Mouse (Mus musculus) brown adipose tissue, adult 24 weeks (tissue): ENCODE results near the gene Ppp2r5e. TPM values are rescaled to one million over a fixed set of nuclear protein-coding genes. Genes with fewer than 3 reads are reported as not detected.
"Not testable (repeated sequence)": the region's sequence is repeated elsewhere in the genome, so short reads cannot be mapped to it uniquely, and the experiment has no call there.

Source experiments
- H3K27ac ChIP-seq: fragments of 200-500 bp; replicated peaks from 2 replicates; pipeline ENCODE4 v1.5.1; 2012; ENCODE audit warnings: low read depth, mild to moderate bottlenecking, low read length
- H3K4me1 ChIP-seq: fragments of 200-500 bp; 2 replicates; pipeline ENCODE4 v1.6.1; 2012; ENCODE audit warnings: low read length, mixed read lengths; ENCODE audit not compliant: control insufficient read depth, insufficient read depth, insufficient read length
- H3K4me3 ChIP-seq: fragments of 200-500 bp; 2 replicates; pipeline ENCODE4 v1.5.1; 2012; ENCODE audit warnings: low read depth, mild to moderate bottlenecking, low read length, moderate library complexity; ENCODE audit not compliant: insufficient read depth
- polyA plus RNA-seq: library from polyadenylated mRNA; stranded (reverse); fragments of >200 nt; gene quantifications from 2 replicates; pipeline ENCODE4 v1.2.4, GENCODE M21; 2012; ENCODE audit not compliant: missing spikeins, insufficient read depth, insufficient read length

Gene Ppp2r5e
- polyA plus RNA-seq, 1 experiment = 21.6 TPM

GRCm38 (mm10) chr12:75472107-75472506 is 123.9 kb downstream of the Ppp2r5e start:
- H3K27ac ChIP-seq = no peak overlapping the region

GRCm38 (mm10) chr12:75467814-75468213 is 128.2 kb downstream of the Ppp2r5e start:
- Histone ChIP-seq H3K4me3 (no peak overlapping the region), H3K27ac (no peak overlapping the region), H3K4me1 (no peaks in the 10 kb centered on the region)

More at GRCm38 (mm10) chr12:75472107-75472506, 123.9 kb downstream of the Ppp2r5e start:
- no peak overlapping the region for H3K4me3 ChIP-seq
- H3K4me1 ChIP-seq = no peaks in the 10 kb centered on the region

DNA sequence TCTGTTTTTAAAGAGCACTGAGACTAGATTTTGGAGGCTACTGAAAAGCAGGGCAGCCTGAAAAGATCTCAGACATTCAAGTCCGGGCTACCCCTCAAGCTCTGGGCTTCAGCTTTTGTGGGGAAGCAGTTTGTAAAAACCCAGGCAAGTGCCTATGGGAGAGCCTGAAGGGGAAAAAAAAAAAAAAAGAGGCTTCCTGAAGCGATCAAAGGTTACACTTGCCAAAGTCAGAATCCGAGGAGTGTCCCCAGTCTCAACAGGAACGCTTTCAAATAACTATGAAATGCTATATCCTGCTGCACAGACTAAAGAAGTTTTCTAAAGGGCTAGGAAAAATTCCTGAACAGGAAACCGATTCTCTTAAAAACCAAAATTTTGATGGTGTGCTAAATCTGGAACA is 128.9 kb downstream of the Ppp2r5e start:
- Histone ChIP-seq H3K27ac (no peak overlapping the region), H3K4me3 (no peak overlapping the region), H3K4me1 (no peaks in the 10 kb centered on the region)

- Histone ChIP-seq H3K27ac (no peak overlapping the region), H3K4me3 (no peak overlapping the region), H3K4me1 (no peaks in the 10 kb centered on the region)
These were observed 129.8 kb downstream of the Ppp2r5e start for GRCm38 (mm10) chr12:75466206-75466605.

DNA sequence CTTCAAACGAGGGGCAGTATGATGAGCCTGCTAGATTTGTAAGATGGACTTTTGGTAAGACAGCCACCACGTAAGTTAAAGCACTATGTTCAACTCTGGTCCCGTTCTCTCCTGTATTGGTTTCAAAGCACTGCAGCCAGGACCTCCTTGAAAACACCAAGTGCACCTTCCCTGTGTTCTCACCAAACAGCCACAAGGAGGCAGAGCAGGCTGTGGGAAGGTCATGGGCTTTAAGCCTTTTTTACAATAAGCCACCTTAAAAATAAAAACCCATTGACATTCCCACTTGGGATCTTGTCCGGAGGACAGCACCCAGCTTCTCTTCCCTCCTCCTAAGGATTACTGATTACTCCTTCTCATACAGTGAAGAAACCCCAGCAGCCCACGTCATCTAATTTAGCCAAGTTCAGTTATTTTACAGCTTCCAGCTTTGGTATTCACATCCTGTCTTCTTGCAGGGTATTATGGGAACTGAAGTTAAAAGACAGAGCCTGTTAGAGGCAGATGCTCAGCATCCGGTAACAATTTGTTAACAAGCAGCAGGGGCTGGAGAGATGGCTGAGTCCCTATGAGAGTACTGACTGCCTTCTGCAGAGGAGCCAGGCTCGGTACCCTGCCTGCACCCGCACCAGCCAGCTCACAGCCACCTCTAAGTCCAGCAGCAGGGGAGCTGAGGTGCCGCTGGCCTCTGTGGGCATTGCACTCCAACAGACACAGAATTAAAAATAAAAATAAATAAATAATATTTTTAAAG is 131.9 kb downstream of the Ppp2r5e start:
- Histone ChIP-seq H3K4me1 (no peaks in the 10 kb centered on the region), H3K4me3 (no peak overlapping the region), H3K27ac (no peak overlapping the region)

DNA sequence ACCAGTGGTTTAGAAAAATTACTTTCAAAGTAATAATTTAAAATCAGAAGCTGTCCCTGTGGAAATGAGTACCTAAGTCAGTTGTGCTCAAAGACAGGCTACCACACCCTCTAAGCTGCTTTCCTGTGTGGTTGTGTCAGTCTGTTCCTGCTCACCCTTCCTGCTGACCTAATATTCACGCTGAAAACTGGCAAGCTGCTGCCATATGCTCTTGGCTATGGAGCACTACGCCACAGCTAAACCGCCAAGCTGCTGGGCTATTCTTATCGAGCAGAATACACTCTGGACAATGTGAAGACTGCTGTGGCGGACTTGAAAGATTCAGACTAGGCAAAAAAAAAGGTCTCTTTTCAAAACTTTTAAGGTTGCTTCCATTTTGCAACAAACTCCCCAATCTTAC is 135.5 kb downstream of the Ppp2r5e start:
- Histone ChIP-seq H3K4me1 (no peaks in the 10 kb centered on the region), H3K4me3 (no peak overlapping the region), H3K27ac (no peak overlapping the region)

DNA sequence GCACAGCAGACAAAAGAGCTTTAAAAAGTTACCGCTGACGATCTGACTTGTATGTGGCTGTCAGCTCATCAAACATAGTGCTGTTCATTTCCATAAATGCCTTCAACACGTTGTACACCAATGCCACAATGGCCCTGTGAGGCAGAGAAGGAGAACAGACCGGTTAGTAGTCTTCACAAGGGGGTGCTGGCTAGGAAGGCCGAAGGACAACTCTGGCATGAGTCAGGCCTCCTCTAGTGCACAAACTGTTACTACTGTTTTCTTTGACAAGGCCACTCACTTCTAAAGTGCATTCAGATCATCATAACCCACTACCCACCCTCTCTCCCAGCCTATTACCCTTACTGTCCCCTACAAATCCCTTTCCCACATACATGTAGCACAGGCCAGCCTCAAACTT is 136.4 kb downstream of the Ppp2r5e start:
- Histone ChIP-seq H3K4me1 (no peaks in the 10 kb centered on the region), H3K4me3 (no peak overlapping the region), H3K27ac (no peak overlapping the region)

- Histone ChIP-seq H3K4me3 (no peak overlapping the region), H3K4me1 (no peaks in the 10 kb centered on the region), H3K27ac (no peak overlapping the region)
These were observed 142.6 kb downstream of the Ppp2r5e start for GRCm38 (mm10) chr12:75453441-75453840.

DNA sequence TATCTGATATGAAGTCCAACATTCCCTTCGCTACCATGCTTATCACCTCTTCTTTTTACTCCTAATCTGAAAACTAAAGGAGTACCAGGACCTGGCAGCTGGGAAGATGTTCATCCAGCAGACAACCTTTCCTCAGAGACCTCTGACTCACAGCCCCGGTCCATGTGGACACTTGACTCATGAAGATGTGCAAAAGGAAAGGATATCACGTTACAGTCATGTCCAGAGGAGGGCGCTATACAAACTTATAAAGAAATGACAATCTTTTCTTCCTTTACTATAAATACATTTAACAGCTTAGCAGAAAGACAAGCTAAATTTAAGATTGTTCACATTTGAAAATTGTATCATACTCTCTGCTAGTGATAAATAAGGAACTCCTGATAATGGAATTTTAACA is 143.0 kb downstream of the Ppp2r5e start:
- Histone ChIP-seq H3K27ac (no peak overlapping the region), H3K4me1 (no peaks in the 10 kb centered on the region), H3K4me3 (no peak overlapping the region)

DNA sequence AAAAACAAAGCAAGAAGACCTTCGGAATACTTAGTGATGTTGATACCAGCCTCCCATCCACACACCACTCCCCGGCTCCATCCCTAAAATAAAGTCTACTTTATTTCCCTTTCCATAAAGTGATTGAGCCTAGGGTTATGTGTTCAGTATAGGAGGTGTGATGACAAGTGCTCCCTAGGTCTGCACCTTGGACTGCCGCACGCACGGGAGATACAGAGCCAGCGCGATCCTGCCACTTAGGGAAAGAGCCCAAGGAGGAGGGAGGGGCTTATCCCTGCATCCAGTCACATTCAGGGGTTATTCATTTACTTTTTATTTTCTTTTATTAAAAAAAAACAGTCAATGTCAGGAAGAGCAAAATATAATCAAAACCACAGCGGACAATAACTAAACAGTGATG is 145.5 kb downstream of the Ppp2r5e start:
- no peaks in the 10 kb centered on the region for H3K4me1 ChIP-seq
- H3K4me3 ChIP-seq = no peak overlapping the region
- H3K27ac ChIP-seq = no peak overlapping the region

DNA sequence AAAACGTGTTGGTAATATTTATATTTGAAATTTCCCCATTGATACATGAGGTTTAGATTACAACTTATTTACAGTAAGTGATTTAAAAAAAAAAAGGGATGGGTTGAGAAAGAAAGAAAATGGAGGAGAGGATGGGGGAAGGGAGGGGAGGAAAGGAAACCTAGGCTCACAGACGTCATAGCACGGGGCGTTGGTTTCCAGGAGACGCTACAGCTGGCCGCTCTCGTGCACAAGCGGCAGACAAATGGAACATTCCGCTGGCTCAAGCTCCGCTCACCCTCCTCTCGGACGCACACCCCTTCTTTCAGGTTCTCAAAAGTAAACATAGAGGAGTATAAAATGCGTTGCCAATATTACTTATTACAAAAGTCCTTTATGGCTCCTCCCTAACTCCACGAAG is 146.0 kb downstream of the Ppp2r5e start:
- H3K27ac ChIP-seq = no peak overlapping the region

DNA sequence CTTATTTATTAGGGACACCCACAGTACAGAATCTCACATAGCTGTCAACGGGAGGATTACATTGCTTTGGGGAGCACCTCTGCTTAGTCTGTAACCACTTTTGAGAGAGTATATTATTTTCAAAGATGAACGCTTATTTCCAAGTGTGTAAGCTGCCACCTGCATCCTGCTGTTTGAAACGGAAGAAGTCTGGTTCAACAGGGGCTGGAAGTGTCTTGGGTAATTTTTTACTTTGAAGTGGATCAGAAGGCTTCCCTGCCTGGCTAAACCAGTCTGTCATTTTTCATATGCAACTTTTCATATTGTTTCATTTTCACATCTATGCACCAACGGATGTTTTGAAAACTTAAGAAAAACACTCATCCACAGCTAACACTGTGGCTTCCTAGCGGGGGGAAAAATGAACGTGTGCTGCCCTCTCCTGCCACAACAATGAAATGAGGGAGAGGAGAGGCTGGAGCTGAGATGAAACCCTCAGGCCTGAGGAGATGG is 146.5 kb downstream of the Ppp2r5e start:
- no peaks in the 10 kb centered on the region for H3K4me1 ChIP-seq
- H3K27ac ChIP-seq = no peak overlapping the region
- no peak overlapping the region for H3K4me3 ChIP-seq

More for the DNA sequence above, 146.0 kb downstream of the Ppp2r5e start:
- Histone ChIP-seq H3K4me3 (no peak overlapping the region), H3K4me1 (no peaks in the 10 kb centered on the region)

- no peak overlapping the region for H3K27ac ChIP-seq
- H3K4me1 ChIP-seq = no peaks in the 10 kb centered on the region
- 0 out of 2 replicates have a peak overlapping the region, but pooled peaks have one; percentile 13 for H3K4me3 ChIP-seq
These were observed 147.1 kb downstream of the Ppp2r5e start for GRCm38 (mm10) chr12:75448921-75449320.

DNA sequence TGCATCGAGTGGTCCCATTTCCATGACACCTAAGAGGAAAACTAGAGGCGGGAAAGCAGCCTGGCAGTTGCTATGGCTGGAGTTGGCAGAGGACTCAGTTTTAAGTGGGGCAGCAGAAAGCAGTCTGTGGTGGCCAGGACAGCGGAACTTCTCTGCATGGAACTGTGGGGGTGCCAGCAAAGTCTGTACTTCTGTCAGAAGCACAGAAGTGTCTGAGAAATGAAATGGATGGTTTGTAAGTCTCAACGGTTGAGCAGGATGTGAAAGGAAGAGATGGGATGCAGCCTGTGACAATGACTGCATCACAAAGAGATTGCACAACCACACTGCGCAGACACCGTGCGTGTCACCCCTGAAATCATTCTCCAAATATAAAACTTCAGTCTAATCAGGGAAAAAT is 149.8 kb downstream of the Ppp2r5e start:
- no peak overlapping the region for H3K4me3 ChIP-seq
- no peak overlapping the region for H3K27ac ChIP-seq
- no peaks in the 10 kb centered on the region for H3K4me1 ChIP-seq

- not testable (repeated sequence) for H3K4me1 ChIP-seq, H3K27ac ChIP-seq, H3K4me3 ChIP-seq
These were observed 163.6 kb downstream of the Ppp2r5e start for GRCm38 (mm10) chr12:75432400-75432799.

- H3K4me3 ChIP-seq = no peak overlapping the region
- no peak overlapping the region for H3K27ac ChIP-seq
- no peaks in the 10 kb centered on the region for H3K4me1 ChIP-seq
These were observed 166.2 kb downstream of the Ppp2r5e start for GRCm38 (mm10) chr12:75429685-75430396.
